8 mouse cellular contexts compared by ENCODE assay signal in genomic region chr2:121288901-121289729, GRCm38 (mm10). TPM values are rescaled to one million over a fixed set of nuclear protein-coding genes. Genes with fewer than 3 reads are reported as not detected.
DNase-seq lines count a peak whose midpoint lies in the region; ATAC-seq lines count a peak whose summit lies in the region.

Gene Map1a (plus strand): TSS chr2:121289600.

- H3K36me3 ChIP-seq in heart, embryonic 14.5 days (ENCODE audit: control insufficient read depth, insufficient read depth, low read length): no peaks in the 10 kb centered on the region
- no peaks in the 10 kb centered on the region for H3K36me3 ChIP-seq in liver, embryonic 13.5 days
- H3K36me3 ChIP-seq in stomach, embryonic 16.5 days (ENCODE audit: control insufficient read depth, insufficient read depth, low read length): no peaks in the 10 kb centered on the region

- peak within 1 kb of the TSS; percentile 95 for H3K4me2 ChIP-seq in heart, embryonic 14.5 days (ENCODE audit: low read length)
- H3K4me2 ChIP-seq in liver, embryonic 13.5 days: peak within 1 kb of the TSS; percentile 77
- peak within 1 kb of the TSS; percentile 94 for H3K4me2 ChIP-seq in stomach, embryonic 16.5 days (ENCODE audit: low read depth, low read length)

- peak within 1 kb of the TSS; percentile 60 for H3K4me3 ChIP-seq in brown adipose tissue, adult 24 weeks (ENCODE audit: insufficient read depth, low read depth, low read length)
- peak within 1 kb of the TSS; percentile 62 to 69 for H3K4me3 ChIP-seq in heart, embryonic 14.5 days (ENCODE audit: control insufficient read depth in 1 of 2, insufficient read depth in 1 of 2, low read depth in 1 of 2, low read length in 2 of 2)
- peak within 1 kb of the TSS; percentile 58 for H3K4me3 ChIP-seq in liver, embryonic 13.5 days (replicated peaks)
- peak within 1 kb of the TSS; percentile 65 for H3K4me3 ChIP-seq in stomach, embryonic 16.5 days (replicated peaks; ENCODE audit: low read length)

- H3K27ac ChIP-seq in brown adipose tissue, adult 24 weeks (replicated peaks; ENCODE audit: low read depth, low read length): no peak within 1 kb of the TSS
- H3K27ac ChIP-seq in heart, embryonic 14.5 days (replicated peaks in 1 of 2; ENCODE audit: control insufficient read depth in 1 of 2, insufficient read depth in 1 of 2, low read depth in 2 of 2, low read length in 2 of 2): 0 out of 4 replicates have a peak within 1 kb of the TSS, but pooled peaks of 1 of the 2 experiments have one; percentile 46
- no peak within 1 kb of the TSS for H3K27ac ChIP-seq in liver, embryonic 13.5 days
- no peak within 1 kb of the TSS for H3K27ac ChIP-seq in stomach, embryonic 16.5 days (ENCODE audit: low read length)

- H3K27me3 ChIP-seq in heart, embryonic 14.5 days (ENCODE audit: control insufficient read depth, insufficient read depth, low read length): peaks cover 13% of the 10 kb centered on the region; the same call in 1 of the 2 replicates
- H3K27me3 ChIP-seq in liver, embryonic 13.5 days: peaks cover 73% of the 10 kb centered on the region
- peaks cover 18% of the 10 kb centered on the region for H3K27me3 ChIP-seq in stomach, embryonic 16.5 days (ENCODE audit: control insufficient read depth, insufficient read depth, low read length)

- H3K9me3 ChIP-seq in heart, embryonic 14.5 days (ENCODE audit: control insufficient read depth, low read length): no peaks in the 10 kb centered on the region
- no peaks in the 10 kb centered on the region for H3K9me3 ChIP-seq in liver, embryonic 13.5 days (replicated peaks)
- no peaks in the 10 kb centered on the region for H3K9me3 ChIP-seq in stomach, embryonic 16.5 days (replicated peaks; ENCODE audit: control insufficient read depth, low read length)

- H3K9ac ChIP-seq in heart, embryonic 14.5 days (ENCODE audit: low read length): peak within 1 kb of the TSS; percentile 70
- H3K9ac ChIP-seq in liver, embryonic 13.5 days: peak within 1 kb of the TSS; percentile 42
- H3K9ac ChIP-seq in stomach, embryonic 16.5 days (ENCODE audit: low read length): peak within 1 kb of the TSS; percentile 62

- peak; percentile 90 for ATAC-seq in heart, embryonic 14.5 days (ENCODE audit: insufficient number of reproducible peaks, insufficient read depth, low FRiP score, low read depth)
- peak; percentile 96 for ATAC-seq in liver, embryonic 13.5 days (ENCODE audit: low read depth)
- peak; percentile 96 for ATAC-seq in stomach, embryonic 16.5 days (ENCODE audit: insufficient read depth, low FRiP score)

- H3K4me1 ChIP-seq in brown adipose tissue, adult 24 weeks (ENCODE audit: control insufficient read depth, insufficient read depth, insufficient read length, low read length): peaks cover 1% of the 10 kb centered on the region; the same call in 1 of the 2 replicates
- peaks cover 11 to 12% of the 10 kb centered on the region in 2 experiments for H3K4me1 ChIP-seq in heart, embryonic 14.5 days (ENCODE audit: control insufficient read depth in 2 of 2, insufficient read depth in 2 of 2, low read length in 2 of 2)
- peaks cover 20% of the 10 kb centered on the region for H3K4me1 ChIP-seq in liver, embryonic 13.5 days (replicated peaks)
- H3K4me1 ChIP-seq in stomach, embryonic 16.5 days (ENCODE audit: control insufficient read depth, insufficient read depth, low read length): peaks cover 13% of the 10 kb centered on the region

- peak; percentile 96 for DNase-seq in CD4-positive, CD25-positive, alpha-beta regulatory T cell, adult 2 months (ENCODE audit: low read depth, low spot score)
- peak; percentile 43 for DNase-seq in fibroblast of lung, adult 2 months (ENCODE audit: low read depth)
- DNase-seq in kidney, postnatal 14 days: peak; percentile 94
- DNase-seq in liver, embryonic 13.5 days: peak; percentile 78
- peak; percentile 98 for DNase-seq in neural tube, embryonic 10.5 days (ENCODE audit: extremely low spot score, low spot score)

- under 1% methylated on average over 48 of the region's 48 CpGs for WGBS in heart, embryonic 14.5 days
- WGBS in liver, embryonic 13.5 days (ENCODE audit: insufficient replicate concordance): 4% methylated on average over 48 of the region's 48 CpGs
- 1% methylated on average over 48 of the region's 48 CpGs for WGBS in stomach, embryonic 16.5 days

RNA-seq across cellular contexts. Expression of gene Map1a, which starts in this region (rescaled TPM):
- polyA plus RNA-seq in brown adipose tissue, adult 24 weeks (2012; ENCODE audit: insufficient read depth, insufficient read length, missing spikeins): 1.2 and 1.5 TPM in 2 replicates
- 7.3 and 7.7 TPM in 2 replicates for polyA plus RNA-seq in heart, embryonic 14.5 days (2014; fragmentation: Nextera tagmentation; extraction: Ambion mirVana)
- 0.14 and 0.20 TPM in 2 replicates for polyA plus RNA-seq in liver, embryonic 13.5 days (2015; fragmentation: Nextera tagmentation; extraction: Ambion mirVana)
- 3.2 and 3.5 TPM in 2 replicates for polyA plus RNA-seq in stomach, embryonic 16.5 days (2015; fragmentation: Nextera tagmentation; extraction: Ambion mirVana)

Comparison
In these comparisons a context has a peak if more than half of its experiments do, and no peak if none do; other contexts are left out.
1. Peak in DNase-seq, ATAC-seq, H3K4me3 ChIP-seq, H3K9ac ChIP-seq and H3K4me2 ChIP-seq in liver, embryonic 13.5 days; RNA of the gene not detected or under 1 TPM.
2. DNase-seq: peak in every context shown above with its lines; median percentile 98 in neural tube, embryonic 10.5 days; 96 in CD4-positive, CD25-positive, alpha-beta regulatory T cell, adult 2 months; 94 in kidney, postnatal 14 days; 78 in liver, embryonic 13.5 days; 43 in fibroblast of lung, adult 2 months.